Mouse (Mus musculus) heart, embryonic 14.5 days (tissue): Measurements from ENCODE around the gene Supv3l1. TPM values are rescaled to one million over a fixed set of nuclear protein-coding genes. Genes with fewer than 3 reads are reported as not detected.
A peak's percentile ranks its signal among the peaks of the same experiment; 100 is the strongest.

ENCODE experiments used
- ATAC-seq: fragments of 200-750 bp; cut with Nextera tagmentation; 2 replicates; pipeline ENCODE4 v1.8.0; 2017; ENCODE audit warnings: low read depth, moderate TSS enrichment; ENCODE audit not compliant: insufficient number of reproducible peaks, insufficient read depth, low FRiP score
- H3K27ac ChIP-seq, 2 experiments: fragments of 200-500 bp in 1 of 2; fragments of 300-500 bp in 1 of 2; sonication (generic) in 1 of 2; replicated peaks in 1 of 2; 2 replicates each; pipeline ENCODE4 v1.5.1; 2012 to 2014; ENCODE audit warnings: low read depth in 2 of 2, low read length in 2 of 2, control low read depth in 1 of 2, mild to moderate bottlenecking in 1 of 2, mixed read lengths in 1 of 2; ENCODE audit not compliant: control insufficient read depth in 1 of 2, insufficient read depth in 1 of 2
- H3K27me3 ChIP-seq: fragments of 300-500 bp; sonication (generic); 2 replicates; pipeline ENCODE4 v1.6.1; 2014; ENCODE audit warnings: mild to moderate bottlenecking, low read length, control low read depth; ENCODE audit not compliant: control insufficient read depth, insufficient read depth
- H3K36me3 ChIP-seq: fragments of 300-500 bp; sonication (generic); 2 replicates; pipeline ENCODE4 v1.6.1; 2014; ENCODE audit warnings: mild to moderate bottlenecking, control low read depth, low read length, mixed read lengths; ENCODE audit not compliant: control insufficient read depth, insufficient read depth
- H3K4me1 ChIP-seq, 2 experiments: fragments of 200-500 bp in 1 of 2; fragments of 300-500 bp in 1 of 2; sonication (generic) in 1 of 2; 2 replicates each; pipeline ENCODE4 v1.6.1; 2012 to 2014; ENCODE audit warnings: low read length in 2 of 2, control low read depth in 1 of 2, mixed read lengths in 1 of 2; ENCODE audit not compliant: control insufficient read depth in 2 of 2, insufficient read depth in 2 of 2
- H3K4me2 ChIP-seq: fragments of 300-500 bp; sonication (generic); 2 replicates; pipeline ENCODE4 v1.6.1; 2014; ENCODE audit warnings: mild to moderate bottlenecking, low read length
- H3K4me3 ChIP-seq, 2 experiments: fragments of 200-500 bp in 1 of 2; fragments of 300-500 bp in 1 of 2; sonication (generic) in 1 of 2; 2 replicates each; pipeline ENCODE4 v1.5.1; 2012 to 2014; ENCODE audit warnings: low read length in 2 of 2, mild to moderate bottlenecking in 2 of 2, control low read depth in 1 of 2, low read depth in 1 of 2, moderate library complexity in 1 of 2; ENCODE audit not compliant: control insufficient read depth in 1 of 2, insufficient read depth in 1 of 2
- H3K9ac ChIP-seq: fragments of 300-500 bp; sonication (generic); 2 replicates; pipeline ENCODE4 v1.6.1; 2014; ENCODE audit warnings: mild to moderate bottlenecking, low read length
- H3K9me3 ChIP-seq: fragments of 300-500 bp; sonication (generic); 2 replicates; pipeline ENCODE4 v1.6.1; 2016; ENCODE audit warnings: low read length, control low read depth; ENCODE audit not compliant: control insufficient read depth
- WGBS: fragments of 180-500 bp; shearing (Covaris S2); extraction: QIAGEN DNeasy Blood & Tissue Kit; methylation state at CpG from one replicate; pipeline ENCODE4 v1.1.7; 2014; 5-methylcytosine and 5-hydroxymethylcytosine counted together
- polyA plus RNA-seq: library from polyadenylated mRNA; unstranded; fragments of >200 nt; fragmentation: Nextera tagmentation; extraction: Ambion mirVana; gene quantifications from 2 replicates; pipeline ENCODE4 v1.2.1, GENCODE M21; 2014

Gene Supv3l1
- polyA plus RNA-seq, 1 experiment from 2014 or later = 29.2 TPM

DNA sequence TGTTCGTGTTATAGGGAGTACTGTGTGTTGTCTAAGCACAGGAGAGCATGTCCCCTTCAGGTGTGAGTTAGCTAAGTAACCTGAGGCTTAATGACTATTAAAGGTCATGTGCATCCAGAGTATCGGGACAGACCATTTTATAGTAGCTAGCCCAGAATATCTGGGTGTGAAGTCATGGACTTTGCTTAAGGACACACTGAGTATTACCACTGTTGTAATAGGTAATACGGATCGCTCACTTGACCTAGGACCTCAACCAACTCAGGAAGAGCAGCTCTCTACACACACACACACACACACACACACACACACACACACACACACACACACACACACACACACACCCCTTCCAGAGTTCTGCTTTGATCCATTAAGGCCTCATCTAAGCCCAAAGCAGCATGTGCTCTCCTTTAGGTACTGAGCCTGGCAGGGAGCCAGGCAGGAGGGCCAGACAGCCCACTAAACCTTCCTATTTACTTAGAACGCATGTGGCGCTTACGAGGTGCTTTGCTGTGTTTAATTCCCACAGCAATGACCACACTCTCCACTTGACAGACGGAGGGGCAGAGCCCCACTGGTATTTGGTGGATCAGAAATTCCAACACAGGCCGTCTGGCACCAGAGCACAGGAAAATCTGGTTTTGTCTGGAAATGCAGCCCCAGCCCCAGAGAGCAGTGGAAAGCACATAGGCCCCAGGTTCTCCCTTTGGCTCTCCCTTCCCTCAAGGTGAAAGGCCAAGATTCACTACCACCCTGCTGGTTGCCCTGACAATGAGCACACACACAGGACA, 24.3 kb downstream of the Supv3l1 start:
- no peak for ATAC-seq
- no peak overlapping the region for H3K4me2 ChIP-seq
- H3K9ac ChIP-seq = no peak overlapping the region
- H3K4me3 ChIP-seq = no peak overlapping the region
- H3K27ac ChIP-seq = 0 out of 4 replicates have a peak overlapping the region, but pooled peaks of 1 of the 2 experiments have one; percentile 14
- WGBS = 40% methylated on average over 9 of the region's 9 CpGs
- H3K27me3 ChIP-seq = no peaks in the 10 kb centered on the region
- H3K36me3 ChIP-seq = peaks cover 25% of the 10 kb centered on the region
- peaks cover 9 to 19% of the 10 kb centered on the region in 2 experiments for H3K4me1 ChIP-seq
- H3K9me3 ChIP-seq = no peaks in the 10 kb centered on the region

DNA sequence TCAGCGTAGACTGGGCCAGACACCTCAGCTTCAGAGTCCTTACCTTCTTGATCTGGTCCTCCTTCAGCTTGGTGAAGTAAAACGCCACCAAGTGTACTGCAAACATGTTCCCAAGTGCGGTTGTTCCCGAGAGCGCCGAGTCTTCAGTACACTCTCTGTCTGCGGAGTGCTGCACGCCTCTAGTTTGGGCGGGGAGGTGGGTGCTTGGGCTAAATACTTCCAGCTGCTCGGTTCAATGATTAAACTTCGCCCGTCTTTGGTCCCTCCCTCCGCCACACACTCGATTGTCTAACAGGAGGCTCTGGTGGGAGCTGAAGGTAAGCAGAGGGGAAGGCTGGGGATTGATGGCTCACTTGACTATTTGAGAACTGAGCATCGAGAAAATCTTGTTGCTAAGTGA, 27.3 kb downstream of the Supv3l1 start, which contains the start of gene Hkdc1:
Hkdc1 (minus strand) TSS at position 237 of the 400 bp plus-strand sequence.
- no peak for ATAC-seq
- Histone ChIP-seq H3K9me3 (no peaks in the 10 kb centered on the region), H3K4me3 (no peak within 1 kb of the TSS), H3K27ac (no peak within 1 kb of the TSS), H3K4me2 (no peak within 1 kb of the TSS), H3K27me3 (no peaks in the 10 kb centered on the region), H3K4me1 (peaks cover 9 to 19% of the 10 kb centered on the region in 2 experiments), H3K9ac (no peak within 1 kb of the TSS), H3K36me3 (no peaks in the 10 kb centered on the region)
- WGBS = 62% methylated on average over 15 of the region's 15 CpGs

DNA sequence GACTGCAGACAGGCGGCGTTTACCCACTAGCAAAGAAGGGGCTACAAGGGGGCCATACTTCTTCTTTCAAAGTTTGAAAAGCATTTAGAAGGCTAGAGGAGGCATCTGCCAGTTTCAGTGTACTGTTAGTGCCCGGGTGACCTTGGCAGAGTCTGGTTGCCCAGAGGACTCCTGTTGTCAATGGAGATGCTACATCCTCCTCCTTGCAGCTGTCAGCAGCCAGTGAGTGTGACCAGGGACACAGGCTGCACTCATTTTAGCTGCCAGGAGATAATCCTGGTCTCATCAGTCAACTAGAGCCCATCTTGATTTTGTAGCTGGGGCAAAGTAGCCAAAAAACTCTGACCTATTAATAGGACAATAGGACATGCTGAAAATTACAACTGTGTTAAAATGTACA, 28.4 kb downstream of the Supv3l1 start:
- no peak overlapping the region for H3K4me2 ChIP-seq
- H3K36me3 ChIP-seq = no peaks in the 10 kb centered on the region
- H3K4me1 ChIP-seq = peaks cover 9 to 19% of the 10 kb centered on the region in 2 experiments
- 50% methylated on average over 3 of the region's 3 CpGs for WGBS
- H3K27ac ChIP-seq = peak overlapping the region; percentile 27 to 66; a peak in 3 of 4 replicates
- no peak overlapping the region for H3K4me3 ChIP-seq
- no peaks in the 10 kb centered on the region for H3K9me3 ChIP-seq
- ATAC-seq = no peak
- H3K27me3 ChIP-seq = no peaks in the 10 kb centered on the region
- H3K9ac ChIP-seq = no peak overlapping the region

DNA sequence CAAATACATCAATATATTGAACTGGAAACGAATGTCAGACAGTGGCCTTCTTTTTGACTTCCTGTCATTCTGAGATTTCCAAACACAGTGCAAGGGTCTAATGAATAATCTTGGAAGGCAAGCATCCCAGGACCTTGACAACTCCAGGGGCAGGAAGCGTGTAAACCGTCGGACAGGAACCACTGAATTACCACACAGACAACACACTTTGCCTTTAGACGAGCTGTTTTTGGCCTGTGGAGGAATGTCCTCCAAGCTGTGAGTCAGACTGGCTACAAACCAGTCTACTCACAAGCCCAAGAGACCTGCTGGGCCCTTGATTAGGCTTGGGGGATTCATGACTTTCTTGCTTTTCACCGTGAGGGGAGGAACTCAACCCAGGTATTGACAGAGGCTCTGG, 29.1 kb downstream of the Supv3l1 start:
- H3K9ac ChIP-seq = no peak overlapping the region
- 53% methylated on average over 6 of the region's 6 CpGs for WGBS
- peak overlapping the region; percentile 27 to 66; a peak in 3 of 4 replicates for H3K27ac ChIP-seq
- no peak overlapping the region for H3K4me2 ChIP-seq
- H3K27me3 ChIP-seq = no peaks in the 10 kb centered on the region
- no peaks in the 10 kb centered on the region for H3K9me3 ChIP-seq
- no peak overlapping the region for H3K4me3 ChIP-seq
- no peaks in the 10 kb centered on the region for H3K36me3 ChIP-seq
- H3K4me1 ChIP-seq = peaks cover 7 to 13% of the 10 kb centered on the region in 2 experiments
- ATAC-seq = no peak

DNA sequence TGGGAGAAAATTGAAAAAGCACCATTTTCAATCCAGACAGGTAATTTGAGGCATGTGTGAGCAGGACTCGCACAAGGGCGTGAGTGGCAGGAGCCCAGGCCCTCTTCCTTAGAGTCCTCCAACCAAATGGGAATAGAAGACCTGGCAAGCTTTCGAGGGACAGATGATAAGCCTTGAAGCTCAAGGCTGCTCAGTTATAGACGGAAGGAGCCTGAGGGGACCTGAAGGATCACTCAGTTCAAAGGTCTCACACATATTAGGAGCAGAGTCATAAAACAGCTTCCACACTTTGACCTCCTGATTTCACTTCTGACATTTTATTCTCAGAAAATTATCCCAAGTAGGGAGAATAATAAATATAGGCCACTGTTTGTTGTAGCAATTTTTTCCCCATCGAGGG, 30.1 kb downstream of the Supv3l1 start:
- WGBS = 76% methylated on average over 5 of the region's 5 CpGs
- Histone ChIP-seq H3K4me2 (no peak overlapping the region), H3K27me3 (no peaks in the 10 kb centered on the region), H3K9me3 (no peaks in the 10 kb centered on the region), H3K4me1 (peaks cover 7 to 12% of the 10 kb centered on the region in 2 experiments; a peak in 3 of 4 replicates), H3K27ac (no peak overlapping the region), H3K36me3 (no peaks in the 10 kb centered on the region), H3K9ac (no peak overlapping the region), H3K4me3 (no peak overlapping the region)
- ATAC-seq = no peak

DNA sequence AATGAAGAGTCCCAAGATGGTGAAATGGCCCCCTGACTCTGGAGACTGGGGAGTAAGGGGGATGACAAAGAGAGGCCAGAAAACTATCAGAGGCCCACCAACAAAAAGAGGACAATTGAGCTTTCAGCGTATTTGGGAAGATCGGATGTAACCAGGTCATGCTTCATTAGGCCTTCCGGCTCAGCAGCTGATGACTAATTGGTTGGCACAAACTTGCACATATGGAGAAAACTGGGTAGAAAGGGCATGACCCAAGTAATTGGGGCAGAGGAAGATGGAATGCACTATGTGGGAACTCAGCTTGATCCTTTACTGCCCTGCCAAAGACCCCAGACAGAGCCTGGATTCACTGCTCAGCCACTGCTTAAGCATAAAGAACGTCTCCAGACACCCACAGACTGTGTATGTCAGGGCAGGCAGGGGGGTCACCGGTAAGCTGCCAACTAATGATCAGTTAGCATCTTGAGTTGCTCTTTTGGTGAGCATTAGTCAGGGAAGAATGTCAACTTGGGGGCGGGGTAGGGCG, 30.6 kb downstream of the Supv3l1 start:
- Histone ChIP-seq H3K4me1 (peaks cover 7 to 12% of the 10 kb centered on the region in 2 experiments; a peak in 3 of 4 replicates), H3K27me3 (no peaks in the 10 kb centered on the region), H3K27ac (no peak overlapping the region), H3K36me3 (no peaks in the 10 kb centered on the region), H3K9me3 (no peaks in the 10 kb centered on the region), H3K4me3 (no peak overlapping the region), H3K4me2 (no peak overlapping the region), H3K9ac (no peak overlapping the region)
- ATAC-seq = no peak
- 89% methylated on average over 7 of the region's 7 CpGs for WGBS

DNA sequence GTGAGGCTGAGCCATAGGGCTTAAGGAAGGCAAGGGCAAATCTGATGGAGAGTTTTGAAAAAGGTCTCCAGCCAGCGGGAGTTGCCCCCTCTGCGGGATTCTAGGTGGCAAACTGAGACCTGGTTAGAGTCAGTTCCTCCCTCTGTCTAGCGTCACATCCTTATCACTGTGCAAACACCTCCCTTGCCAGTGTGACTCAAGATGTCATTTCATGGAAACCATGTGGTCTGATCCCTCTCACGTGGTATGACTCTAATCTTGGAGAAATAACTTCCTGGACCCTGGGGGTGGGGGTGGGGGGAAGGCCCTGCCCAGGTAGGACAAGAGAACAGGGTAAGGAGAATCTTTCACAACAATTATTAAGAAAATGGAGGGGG, 35.9 kb downstream of the Supv3l1 start:
- Histone ChIP-seq H3K4me3 (no peak overlapping the region), H3K9ac (0 out of 2 replicates have a peak overlapping the region, but pooled peaks have one; percentile 10), H3K27me3 (peaks cover 5% of the 10 kb centered on the region; the same call in 1 of the 2 replicates), H3K9me3 (no peaks in the 10 kb centered on the region), H3K27ac (no peak overlapping the region), H3K4me2 (no peak overlapping the region), H3K36me3 (no peaks in the 10 kb centered on the region), H3K4me1 (peaks cover 11 to 15% of the 10 kb centered on the region in 2 experiments)
- WGBS = 7% methylated on average over 4 of the region's 4 CpGs
- ATAC-seq = no peak
